Mouse (Mus musculus) forebrain, embryonic 12.5 days (tissue): ENCODE data around the gene Ncor2. TPM values are rescaled to one million over a fixed set of nuclear protein-coding genes. Genes with fewer than 3 reads are reported as not detected.
A peak's percentile ranks its signal among the peaks of the same experiment; 100 is the strongest.

Experiments
- ATAC-seq: fragments of 200-750 bp; cut with Nextera tagmentation; 2 replicates; pipeline ENCODE4 v1.8.0; 2017; ENCODE audit warnings: moderate TSS enrichment; ENCODE audit not compliant: low FRiP score
- H3K27ac ChIP-seq: fragments of 300-500 bp; sonication (generic); 2 replicates; pipeline ENCODE4 v1.5.1; 2016; ENCODE audit warnings: mild to moderate bottlenecking
- H3K27me3 ChIP-seq: fragments of 300-500 bp; sonication (generic); 2 replicates; pipeline ENCODE4 v1.6.1; 2016; ENCODE audit warnings: mild to moderate bottlenecking
- H3K36me3 ChIP-seq: fragments of 300-500 bp; sonication (generic); replicated peaks from 2 replicates; pipeline ENCODE4 v1.6.1; 2016; ENCODE audit warnings: mild to moderate bottlenecking
- H3K4me1 ChIP-seq: fragments of 300-500 bp; sonication (generic); 2 replicates; pipeline ENCODE4 v1.6.1; 2016
- H3K4me2 ChIP-seq: fragments of 300-500 bp; sonication (generic); 2 replicates; pipeline ENCODE4 v1.6.1; 2016; ENCODE audit warnings: mild to moderate bottlenecking, moderate library complexity
- H3K4me3 ChIP-seq: fragments of 300-500 bp; sonication (generic); replicated peaks from 2 replicates; pipeline ENCODE4 v1.5.1; 2016; ENCODE audit warnings: mild to moderate bottlenecking
- H3K9ac ChIP-seq: fragments of 300-500 bp; sonication (generic); 2 replicates; pipeline ENCODE4 v1.6.1; 2016; ENCODE audit warnings: mild to moderate bottlenecking
- H3K9me3 ChIP-seq: fragments of 300-500 bp; sonication (generic); 2 replicates; pipeline ENCODE4 v1.6.1; 2016
- WGBS: fragments of 180-500 bp; shearing (Covaris S2); methylation state at CpG from one replicate; pipeline ENCODE4 v1.1.7; 2016; 5-methylcytosine and 5-hydroxymethylcytosine counted together
- polyA plus RNA-seq: library from polyadenylated mRNA; unstranded; fragments of >200 nt; fragmentation: Nextera tagmentation; extraction: Ambion mirVana; gene quantifications from 2 replicates; pipeline ENCODE4 v1.2.1, GENCODE M21; 2016

Ncor2 gene
- polyA plus RNA-seq, 1 experiment from 2014 or later, result 26.0 TPM

- Histone ChIP-seq H3K4me3 (no peak overlapping the region), H3K4me2 (no peak overlapping the region), H3K4me1 (peaks cover 11% of the 10 kb centered on the region), H3K9ac (no peak overlapping the region), H3K36me3 (peaks cover 88% of the 10 kb centered on the region), H3K27ac (peak overlapping the region; percentile 31; the same call in 1 of the 2 replicates), H3K9me3 (no peaks in the 10 kb centered on the region), H3K27me3 (no peaks in the 10 kb centered on the region)
- 87% methylated on average over 14 of the region's 14 CpGs for WGBS
- no peak for ATAC-seq
Observed at GRCm38 (mm10) chr5:125095525-125096175, 83.4 kb downstream of the Ncor2 start.

GRCm38 (mm10) chr5:125093795-125094194, 85.2 kb downstream of the Ncor2 start:
- 50% methylated on average over 5 of the region's 5 CpGs for WGBS
- H3K27ac ChIP-seq, result peak overlapping the region; percentile 80
- no peak overlapping the region for H3K4me2 ChIP-seq
- no peak overlapping the region for H3K4me3 ChIP-seq
- H3K27me3 ChIP-seq, result no peaks in the 10 kb centered on the region
- peaks cover 89% of the 10 kb centered on the region for H3K36me3 ChIP-seq
- no peak overlapping the region for H3K9ac ChIP-seq
- peaks cover 11% of the 10 kb centered on the region for H3K4me1 ChIP-seq
- peaks cover 11% of the 10 kb centered on the region for H3K9me3 ChIP-seq
- peak; percentile 77 for ATAC-seq

DNA sequence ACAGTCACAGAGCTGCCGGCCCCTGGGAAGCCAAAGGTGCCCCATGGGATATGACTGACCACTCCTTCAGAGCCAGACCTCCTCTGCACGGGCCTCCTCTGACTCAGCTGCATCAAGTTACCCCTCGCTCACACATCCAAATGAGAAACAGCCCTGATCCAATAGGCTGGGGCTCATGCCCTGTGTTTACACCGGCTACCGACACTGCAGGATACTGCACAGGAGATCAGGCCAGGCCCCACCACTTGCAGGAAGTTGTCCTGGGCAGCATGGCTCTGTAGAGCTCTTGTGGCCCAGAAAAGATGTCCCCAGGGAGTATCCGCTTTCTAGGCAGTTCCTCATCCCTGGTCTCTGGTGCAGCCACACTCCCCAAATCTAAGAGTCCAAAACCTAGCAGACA, 90.9 kb downstream of the Ncor2 start:
- Histone ChIP-seq H3K27me3 (no peaks in the 10 kb centered on the region), H3K36me3 (peaks cover 94% of the 10 kb centered on the region), H3K9me3 (peaks cover 11% of the 10 kb centered on the region), H3K4me3 (no peak overlapping the region), H3K27ac (no peak overlapping the region), H3K9ac (no peak overlapping the region), H3K4me1 (peaks cover 2% of the 10 kb centered on the region; the same call in 1 of the 2 replicates), H3K4me2 (no peak overlapping the region)
- ATAC-seq, result no peak
- 91% methylated on average over 6 of the region's 6 CpGs for WGBS

DNA sequence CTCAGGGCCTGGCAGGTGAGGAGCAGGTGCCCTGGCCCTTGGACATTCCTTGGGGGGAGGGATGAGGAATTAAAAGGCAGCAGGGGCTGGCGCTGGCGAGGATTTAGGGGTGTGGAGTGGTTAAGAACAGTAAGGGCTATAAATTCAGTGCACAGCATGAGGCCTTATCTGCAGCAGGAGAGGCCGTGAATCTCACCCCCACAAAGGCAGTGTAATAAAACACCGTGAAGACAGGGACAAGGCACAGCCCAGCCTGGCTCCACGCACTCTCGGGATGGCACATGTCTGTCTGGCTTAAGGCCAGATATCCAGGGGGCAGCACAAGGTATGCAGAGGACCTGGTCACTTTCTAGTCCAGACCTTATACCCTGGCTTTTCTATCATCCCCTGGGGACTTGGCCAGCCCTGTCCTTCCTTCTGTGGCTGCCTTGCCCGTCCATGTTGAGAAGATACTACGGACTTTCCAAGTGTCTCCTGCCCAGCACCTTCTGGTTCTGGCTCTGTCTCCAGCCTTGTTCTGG, 93.9 kb downstream of the Ncor2 start:
- no peak for ATAC-seq
- H3K4me2 ChIP-seq, result no peak overlapping the region
- no peaks in the 10 kb centered on the region for H3K27me3 ChIP-seq
- peaks cover 7% of the 10 kb centered on the region for H3K9me3 ChIP-seq
- peaks cover 12% of the 10 kb centered on the region for H3K4me1 ChIP-seq
- no peak overlapping the region for H3K27ac ChIP-seq
- WGBS, result 89% methylated on average over 8 of the region's 8 CpGs
- peaks cover 97% of the 10 kb centered on the region for H3K36me3 ChIP-seq
- no peak overlapping the region for H3K9ac ChIP-seq
- no peak overlapping the region for H3K4me3 ChIP-seq

DNA sequence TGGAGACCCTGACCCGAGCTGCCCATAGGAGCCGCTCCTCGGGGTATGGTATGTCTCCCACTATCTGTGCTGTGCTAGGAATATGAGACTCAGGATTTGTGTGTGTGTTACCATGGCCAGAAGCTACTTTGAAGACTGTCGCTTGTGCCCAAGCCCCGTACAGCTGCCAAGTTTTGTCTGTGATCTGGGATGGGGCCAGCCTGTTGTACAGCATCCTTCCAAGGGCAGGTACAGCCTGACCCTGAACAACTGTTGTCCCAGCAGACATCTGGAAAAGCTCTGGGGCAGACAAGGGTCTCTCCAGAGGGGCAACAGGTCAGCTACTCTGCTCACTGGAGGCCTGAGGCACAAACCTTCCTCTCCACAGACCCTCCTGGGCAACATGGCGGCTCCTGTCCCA, 95.3 kb downstream of the Ncor2 start:
- Histone ChIP-seq H3K9ac (no peak overlapping the region), H3K27me3 (no peaks in the 10 kb centered on the region), H3K4me1 (peaks cover 12% of the 10 kb centered on the region), H3K9me3 (no peaks in the 10 kb centered on the region), H3K4me3 (no peak overlapping the region), H3K36me3 (peaks cover 97% of the 10 kb centered on the region), H3K27ac (no peak overlapping the region), H3K4me2 (no peak overlapping the region)
- no peak for ATAC-seq
- 94% methylated on average over 6 of the region's 6 CpGs for WGBS

DNA sequence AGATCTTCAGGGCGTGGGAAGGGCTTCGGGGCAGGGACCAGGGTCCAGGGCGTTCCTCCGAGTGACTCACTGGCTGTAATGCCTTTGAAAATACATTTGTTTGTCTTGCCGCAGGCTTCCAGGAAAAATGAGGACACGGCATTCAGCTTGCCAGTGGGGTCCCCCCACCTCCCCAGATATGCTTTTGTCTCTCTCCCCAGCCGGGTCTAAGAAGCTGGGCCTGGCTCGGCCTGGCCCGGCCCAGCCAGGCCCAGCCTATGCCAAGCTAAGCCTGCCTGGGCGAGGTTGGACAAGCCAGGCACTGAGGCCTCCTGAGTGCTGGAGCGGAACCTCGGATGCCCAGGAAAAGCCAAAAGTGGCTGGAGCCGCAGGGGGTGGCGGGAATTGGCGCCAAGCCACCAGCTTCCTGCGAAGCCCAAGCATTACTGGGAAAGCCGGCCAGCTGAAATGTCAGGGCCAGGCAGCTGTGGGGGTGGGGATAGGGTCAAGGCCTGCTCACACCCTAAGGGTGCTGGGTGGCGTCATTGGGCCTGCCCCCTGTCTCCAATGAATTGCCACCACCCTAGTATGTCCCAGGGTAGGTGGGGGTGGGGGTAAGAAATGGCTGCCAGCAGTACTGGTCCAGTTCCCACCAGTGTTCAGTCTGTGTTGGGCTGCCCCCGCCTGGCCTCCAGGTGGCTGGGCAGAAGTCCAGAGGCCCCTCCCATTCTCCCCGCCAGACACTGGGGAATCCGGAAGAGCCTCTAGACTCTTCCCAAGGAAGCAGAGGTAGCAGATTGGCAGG, 97.5 kb downstream of the Ncor2 start:
- 0 out of 2 replicates have a peak overlapping the region, but pooled peaks have one; percentile 12 for H3K9ac ChIP-seq
- no peaks in the 10 kb centered on the region for H3K9me3 ChIP-seq
- no peaks in the 10 kb centered on the region for H3K27me3 ChIP-seq
- no peak overlapping the region for H3K4me3 ChIP-seq
- no peak overlapping the region for H3K4me2 ChIP-seq
- ATAC-seq, result 0 out of 2 replicates have a peak, but pooled peaks have one; percentile 53
- peaks cover 12% of the 10 kb centered on the region for H3K4me1 ChIP-seq
- H3K27ac ChIP-seq, result peak overlapping the region; percentile 71
- H3K36me3 ChIP-seq, result peaks cover 96% of the 10 kb centered on the region
- WGBS, result 73% methylated on average over 21 of the region's 21 CpGs

DNA sequence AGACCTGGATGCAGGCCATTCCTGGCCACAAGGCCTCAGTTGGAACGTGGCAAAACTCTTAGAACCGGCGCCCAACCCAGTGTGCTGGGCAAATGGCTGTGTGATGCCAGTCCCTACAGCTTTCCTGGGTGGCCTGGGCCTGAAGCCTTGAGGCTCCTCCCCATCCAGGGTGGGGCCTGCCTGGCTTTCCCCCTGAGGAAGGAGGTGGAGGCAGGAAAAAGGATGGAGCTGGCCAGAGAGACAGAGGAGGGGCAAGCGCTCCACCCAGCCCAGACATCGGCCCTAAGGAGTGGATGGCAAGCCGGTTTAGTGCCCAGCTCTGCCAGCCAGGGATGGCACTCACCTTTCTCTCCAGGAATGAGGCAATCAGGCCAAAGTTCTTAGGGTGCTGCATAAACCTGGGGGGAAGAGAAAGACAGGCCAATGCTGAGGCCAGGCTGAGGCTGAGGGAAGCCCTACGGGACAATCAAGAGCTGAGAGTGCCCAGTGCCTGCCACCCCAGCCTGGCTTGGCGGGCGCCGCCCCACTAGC, 98.2 kb downstream of the Ncor2 start:
- no peak overlapping the region for H3K4me3 ChIP-seq
- WGBS, result 95% methylated on average over 9 of the region's 10 CpGs
- no peak for ATAC-seq
- 0 out of 2 replicates have a peak overlapping the region, but pooled peaks have one; percentile 12 for H3K9ac ChIP-seq
- H3K27me3 ChIP-seq, result no peaks in the 10 kb centered on the region
- peaks cover 95% of the 10 kb centered on the region for H3K36me3 ChIP-seq
- no peak overlapping the region for H3K4me2 ChIP-seq
- H3K27ac ChIP-seq, result peak overlapping the region; percentile 71
- peaks cover 12% of the 10 kb centered on the region for H3K4me1 ChIP-seq
- H3K9me3 ChIP-seq, result no peaks in the 10 kb centered on the region

DNA sequence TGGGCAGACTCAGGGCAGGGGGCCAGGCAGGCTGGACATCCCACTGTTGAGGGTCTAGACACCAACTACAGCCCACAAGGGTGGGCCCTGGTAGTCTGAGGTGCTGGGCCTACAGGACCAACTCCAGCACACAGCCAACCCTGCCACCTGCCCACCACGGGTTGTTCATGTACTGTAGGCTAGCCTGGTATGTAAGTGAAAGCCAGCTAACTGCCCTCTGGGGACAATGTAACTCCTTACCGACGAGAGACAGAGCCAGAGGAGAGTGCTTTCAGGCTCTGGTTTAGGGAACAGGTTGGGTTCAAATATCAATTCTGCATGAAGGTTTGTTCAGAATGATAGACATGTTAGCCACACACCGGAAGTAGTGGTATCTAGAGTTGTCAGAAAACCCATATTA, 98.7 kb downstream of the Ncor2 start:
- no peaks in the 10 kb centered on the region for H3K9me3 ChIP-seq
- no peak overlapping the region for H3K4me2 ChIP-seq
- ATAC-seq, result no peak
- H3K9ac ChIP-seq, result no peak overlapping the region
- peaks cover 95% of the 10 kb centered on the region for H3K36me3 ChIP-seq
- no peak overlapping the region for H3K27ac ChIP-seq
- H3K4me1 ChIP-seq, result peaks cover 12% of the 10 kb centered on the region
- 95% methylated on average over 4 of the region's 4 CpGs for WGBS
- H3K27me3 ChIP-seq, result no peaks in the 10 kb centered on the region
- H3K4me3 ChIP-seq, result no peak overlapping the region

GRCm38 (mm10) chr5:125078220-125078619, 100.8 kb downstream of the Ncor2 start:
- H3K27me3 ChIP-seq, result no peaks in the 10 kb centered on the region
- no peak overlapping the region for H3K4me2 ChIP-seq
- peaks cover 90% of the 10 kb centered on the region for H3K36me3 ChIP-seq
- H3K4me1 ChIP-seq, result peaks cover 12% of the 10 kb centered on the region
- H3K9ac ChIP-seq, result no peak overlapping the region
- WGBS, result 84% methylated on average over 5 of the region's 5 CpGs
- no peak overlapping the region for H3K27ac ChIP-seq
- H3K9me3 ChIP-seq, result no peaks in the 10 kb centered on the region
- no peak for ATAC-seq
- H3K4me3 ChIP-seq, result no peak overlapping the region

DNA sequence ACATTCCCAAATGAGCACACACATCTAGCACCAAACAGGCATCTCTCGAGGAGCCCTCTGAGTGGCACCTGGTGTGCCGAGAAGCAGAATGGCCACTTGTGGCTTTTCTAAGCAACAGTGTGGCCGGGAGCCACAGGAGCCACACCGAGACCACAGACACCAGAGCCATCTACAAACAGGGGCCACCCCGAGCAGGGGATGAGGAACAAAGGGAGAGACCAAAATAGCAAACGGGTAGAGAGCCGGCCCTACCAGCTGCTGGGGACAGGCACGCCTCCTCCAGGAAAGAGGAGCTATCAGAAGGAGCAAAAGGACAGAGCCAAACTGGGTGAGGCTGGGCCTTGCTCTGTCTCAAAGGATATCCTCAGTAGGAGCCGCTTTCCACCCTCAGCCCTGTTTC, 102.8 kb downstream of the Ncor2 start:
- Histone ChIP-seq H3K9me3 (no peaks in the 10 kb centered on the region), H3K4me1 (peaks cover 2% of the 10 kb centered on the region), H3K4me2 (no peak overlapping the region), H3K9ac (no peak overlapping the region), H3K4me3 (no peak overlapping the region), H3K36me3 (peaks cover 86% of the 10 kb centered on the region), H3K27me3 (no peaks in the 10 kb centered on the region), H3K27ac (no peak overlapping the region)
- ATAC-seq, result no peak
- 86% methylated on average over 9 of the region's 9 CpGs for WGBS

- Histone ChIP-seq H3K27me3 (no peaks in the 10 kb centered on the region), H3K9ac (no peak overlapping the region), H3K36me3 (peaks cover 71% of the 10 kb centered on the region), H3K27ac (no peak overlapping the region), H3K4me2 (no peak overlapping the region), H3K4me3 (no peak overlapping the region), H3K4me1 (peaks cover 6% of the 10 kb centered on the region; the same call in 1 of the 2 replicates), H3K9me3 (no peaks in the 10 kb centered on the region)
- 86% methylated on average over 10 of the region's 10 CpGs for WGBS
- ATAC-seq, result no peak
Observed at GRCm38 (mm10) chr5:125074571-125075171, 104.3 kb downstream of the Ncor2 start.

- Histone ChIP-seq H3K4me1 (peaks cover 13% of the 10 kb centered on the region), H3K27ac (no peak overlapping the region), H3K36me3 (peaks cover 65% of the 10 kb centered on the region), H3K9me3 (no peaks in the 10 kb centered on the region), H3K9ac (no peak overlapping the region), H3K4me2 (no peak overlapping the region), H3K4me3 (no peak overlapping the region), H3K27me3 (no peaks in the 10 kb centered on the region)
- ATAC-seq, result no peak
- 90% methylated on average over 8 of the region's 8 CpGs for WGBS
Observed at GRCm38 (mm10) chr5:125073896-125074295, 105.1 kb downstream of the Ncor2 start.
